Mouse (Mus musculus): Measurements from ENCODE around the gene Znrd1. TPM values are rescaled to one million over a fixed set of nuclear protein-coding genes. Genes with fewer than 3 reads are reported as not detected.

Znrd1 gene
- total and polyA plus RNA-seq, 3 experiments: 26.4 to 38.2 TPM; not detected in 1

- Histone ChIP-seq H3K9ac (ENCODE audit: control insufficient read depth, low read depth, low read length, poor library complexity, severe bottlenecking) (no peak overlapping the region), H3K27ac (ENCODE audit: control insufficient read depth, low read depth, low read length) (no peak overlapping the region), H3K4me1 (ENCODE audit: control insufficient read depth in 1 of 2, insufficient read depth in 2 of 2, low read length in 2 of 2) (0 out of 4 replicates have a peak, but pooled peaks cover 0 to 4% of the 10 kb centered on the region in 2 experiments), H3K36me3 (ENCODE audit: control insufficient read depth in 1 of 2, insufficient read depth in 2 of 2, low read length in 2 of 2) (no peaks in the 10 kb centered on the region), H3K4me3 (ENCODE audit: control insufficient read depth in 1 of 2, insufficient read depth in 1 of 2, low read depth in 2 of 2, low read length in 2 of 2) (no peak overlapping the region), H3K9me3 (replicated peaks; ENCODE audit: insufficient read depth, low read length) (no peaks in the 10 kb centered on the region), H3K27me3 (ENCODE audit: control insufficient read depth in 1 of 2, insufficient read depth in 2 of 2, low read length in 2 of 2) (peaks cover 0 to 5% of the 10 kb centered on the region in 2 experiments; a peak in 3 of 4 replicates), H3K79me2 (ENCODE audit: control insufficient read depth, insufficient read depth, low read length, poor library complexity) (no peaks in the 10 kb centered on the region)
- TF ChIP-seq E2F4 (IDR thresholded peaks at IDR 0.05; ENCODE audit: borderline replicate concordance, low read depth, low read length) (no peak), POLR2A (IDR thresholded peaks at IDR 0.05; ENCODE audit: control insufficient read depth in 1 of 2, insufficient read depth in 1 of 2, low read depth in 1 of 2, low read length in 2 of 2, poor library complexity in 1 of 2) (no peak), ELF1 (IDR thresholded peaks at IDR 0.05; ENCODE audit: low read depth, low read length) (no peak), MAFK (IDR thresholded peaks at IDR 0.05; ENCODE audit: borderline replicate concordance, low read depth, low read length) (no peak), USF1 (IDR thresholded peaks at IDR 0.05; ENCODE audit: low read depth, low read length) (no peak), GABPA (IDR thresholded peaks at IDR 0.05; ENCODE audit: low read depth, low read length) (no peak), NRF1 (IDR thresholded peaks at IDR 0.05; ENCODE audit: insufficient read depth, low read depth, low read length, poor library complexity, severe bottlenecking) (no peak), USF2 (IDR thresholded peaks at IDR 0.05; ENCODE audit: borderline replicate concordance in 1 of 2, insufficient read depth in 1 of 2, low read depth in 1 of 2, low read length in 2 of 2) (no peak)
- DNase-seq (ENCODE audit: low read depth, low spot score): no peak
Observed at GRCm38 (mm10) chr17:36929236-36929932, 29.0 kb downstream of the Znrd1 start.

- no peak overlapping the region for H3K4me3 ChIP-seq (ENCODE audit: control insufficient read depth in 1 of 2, insufficient read depth in 1 of 2, low read depth in 2 of 2, low read length in 2 of 2)
- TF ChIP-seq TCF12 (IDR thresholded peaks at IDR 0.05; ENCODE audit: low read depth, low read length) (no peak), ELF1 (IDR thresholded peaks at IDR 0.05; ENCODE audit: low read depth, low read length) (no peak), GABPA (IDR thresholded peaks at IDR 0.05; ENCODE audit: low read depth, low read length) (no peak), RCOR1 (IDR thresholded peaks at IDR 0.05; ENCODE audit: low read depth, low read length) (no peak), MAFK (IDR thresholded peaks at IDR 0.05; ENCODE audit: borderline replicate concordance, low read depth, low read length) (no peak), SMC3 (IDR thresholded peaks at IDR 0.05; ENCODE audit: low read depth, low read length) (no peak), NRF1 (IDR thresholded peaks at IDR 0.05; ENCODE audit: insufficient read depth, low read depth, low read length, poor library complexity, severe bottlenecking) (no peak), ZNF384 (IDR thresholded peaks at IDR 0.05; ENCODE audit: low read depth, low read length) (no peak), BHLHE40 (IDR thresholded peaks at IDR 0.05; ENCODE audit: borderline replicate concordance, low read depth, low read length) (no peak), CHD1 (IDR thresholded peaks at IDR 0.05; ENCODE audit: low read depth, low read length) (no peak), TAL1 (IDR thresholded peaks at IDR 0.05; ENCODE audit: low read length) (no peak)
- H3K27me3 ChIP-seq (ENCODE audit: control insufficient read depth in 1 of 2, insufficient read depth in 2 of 2, low read length in 2 of 2): peaks cover 2 to 6% of the 10 kb centered on the region in 2 experiments
- H3K79me2 ChIP-seq (ENCODE audit: control insufficient read depth, insufficient read depth, low read length, poor library complexity): no peaks in the 10 kb centered on the region
- no peak for DNase-seq (ENCODE audit: low read depth, low spot score)
- no peak overlapping the region for H3K9ac ChIP-seq (ENCODE audit: control insufficient read depth, low read depth, low read length, poor library complexity, severe bottlenecking)
- no peak overlapping the region for H3K27ac ChIP-seq (ENCODE audit: control insufficient read depth, low read depth, low read length)
- no peaks in the 10 kb centered on the region for H3K9me3 ChIP-seq (replicated peaks; ENCODE audit: insufficient read depth, low read length)
- no peaks in the 10 kb centered on the region for H3K36me3 ChIP-seq (ENCODE audit: control insufficient read depth in 1 of 2, insufficient read depth in 2 of 2, low read length in 2 of 2)
- H3K4me1 ChIP-seq (ENCODE audit: control insufficient read depth in 1 of 2, insufficient read depth in 2 of 2, low read length in 2 of 2): 0 out of 4 replicates have a peak, but pooled peaks cover 0 to 4% of the 10 kb centered on the region in 2 experiments
Observed at GRCm38 (mm10) chr17:36927496-36928120, 30.8 kb downstream of the Znrd1 start.
